Mouse (Mus musculus): ENCODE data around the gene Ccdc107.
"Not testable (repeated sequence)": the region's sequence is repeated elsewhere in the genome, so short reads cannot be mapped to it uniquely, and the experiment has no call there.

Gene Ccdc107

GRCm38 (mm10) chr4:43483535-43484091, 9.1 kb upstream of the Ccdc107 start, which contains the start of gene Sit1:
Sit1 (minus strand) TSS chr4:43483734.
- no peak for DNase-seq (ENCODE audit: low spot score in 2 of 2)

DNA sequence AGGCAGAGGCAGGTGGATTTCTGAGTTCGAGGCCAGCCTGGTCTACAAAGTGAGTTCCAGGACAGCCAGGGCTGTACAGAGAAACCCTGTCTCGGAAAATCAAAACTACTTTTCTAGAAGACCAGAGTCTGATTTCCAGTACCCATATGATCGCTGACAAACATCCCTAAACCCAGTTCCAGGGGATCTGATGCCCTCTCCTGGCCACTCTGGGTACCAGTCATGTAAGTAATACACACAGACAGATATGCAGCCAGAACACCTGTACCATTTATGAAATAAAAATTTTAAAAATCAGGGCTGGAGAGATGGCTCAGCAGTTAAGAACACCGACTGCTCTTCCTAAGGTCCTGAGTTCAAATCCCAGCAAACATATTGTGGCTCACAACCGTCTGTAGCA, 7.0 kb upstream of the Ccdc107 start:
- DNase-seq (ENCODE audit: low spot score in 2 of 2): not testable (repeated sequence)

- DNase-seq (ENCODE audit: low spot score in 2 of 2): no peak
Observed at GRCm38 (mm10) chr4:43489611-43490010, 3.1 kb upstream of the Ccdc107 start.

DNA sequence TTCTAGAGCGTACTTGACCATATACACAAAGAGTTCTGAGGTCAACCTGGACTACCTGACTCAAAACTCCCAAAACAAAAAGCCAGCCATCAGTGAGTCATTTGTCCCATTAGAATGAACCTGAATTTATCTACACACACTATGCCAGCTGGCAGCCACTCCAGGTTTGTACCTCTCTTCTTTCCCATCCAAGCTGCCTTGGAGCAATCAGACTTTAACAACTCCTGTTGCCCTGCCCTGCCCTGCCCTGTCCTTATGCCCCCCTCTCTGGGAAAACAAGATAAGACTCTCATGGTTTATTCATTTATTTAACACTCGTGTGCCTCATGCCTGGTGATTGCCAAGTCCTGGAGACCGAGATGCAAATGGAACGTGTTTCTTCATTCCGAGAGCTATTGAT, 1.9 kb upstream of the Ccdc107 start:
- no peak for DNase-seq (ENCODE audit: low spot score in 2 of 2)

DNA sequence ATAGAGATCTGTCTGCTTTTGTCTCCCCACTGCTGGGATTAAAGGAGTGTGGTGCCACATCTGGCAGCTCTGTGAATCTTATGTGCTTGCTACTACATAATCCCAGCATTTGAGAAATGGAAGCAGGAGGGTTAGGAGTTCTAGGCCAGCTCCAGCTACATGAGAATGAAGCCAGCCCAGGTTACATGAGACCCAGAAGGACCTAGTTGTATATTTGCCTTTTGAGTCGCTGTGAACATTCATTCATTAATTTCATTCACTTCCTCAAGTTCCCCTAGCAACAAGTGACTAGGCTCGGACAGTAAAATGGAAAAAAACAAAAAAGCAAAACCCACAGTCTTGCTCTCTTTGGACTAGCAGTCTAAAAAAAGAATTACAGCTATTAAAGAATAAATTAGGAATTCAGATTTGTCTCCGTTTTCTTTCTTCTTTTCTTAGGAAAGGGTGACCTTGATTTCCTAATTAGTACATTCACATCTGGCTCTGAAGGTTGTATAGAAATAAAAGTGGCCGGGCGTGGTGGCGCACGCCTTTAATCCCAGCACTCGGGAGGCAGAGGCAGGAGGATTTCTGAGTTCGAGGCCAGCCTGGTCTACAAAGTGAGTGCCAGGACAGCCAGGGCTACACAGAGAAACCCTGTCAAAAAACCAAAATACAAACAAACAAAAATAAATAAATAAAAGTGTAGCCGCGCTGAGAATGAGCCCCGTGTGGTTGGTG, 439 bp upstream of the Ccdc107 start:
- DNase-seq (ENCODE audit: low spot score in 2 of 2): no peak

GRCm38 (mm10) chr4:43493186-43493845, 616 bp downstream of the Ccdc107 start:
- DNase-seq (ENCODE audit: low spot score in 2 of 2): peak; percentile 95 to 97

GRCm38 (mm10) chr4:43493846-43494240, 1.1 kb downstream of the Ccdc107 start:
- no peak for DNase-seq (ENCODE audit: low spot score in 2 of 2)

DNA sequence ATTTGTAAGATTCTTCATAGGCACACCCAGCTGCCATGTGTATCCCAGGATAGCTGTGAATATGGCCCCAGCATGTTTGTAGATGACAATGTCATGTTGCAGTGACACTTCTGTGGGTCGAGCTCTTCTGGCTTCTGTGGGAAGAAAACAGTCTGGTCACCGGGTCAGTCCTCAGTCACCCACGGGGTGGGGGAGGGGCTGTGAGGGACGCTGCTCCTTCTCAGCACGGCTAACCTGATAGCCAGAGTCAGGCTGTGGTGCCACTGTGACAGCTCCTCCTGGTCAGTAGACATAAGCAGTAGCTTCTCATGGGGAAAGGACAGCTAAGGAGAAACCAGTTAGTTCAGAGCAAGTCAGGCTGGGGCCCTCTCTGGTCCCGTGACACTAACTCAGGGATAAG, 3.9 kb downstream of the Ccdc107 start:
- no peak for DNase-seq (ENCODE audit: low spot score in 2 of 2)

GRCm38 (mm10) chr4:43497405-43497804, 4.7 kb downstream of the Ccdc107 start:
- DNase-seq (ENCODE audit: low spot score in 2 of 2): no peak

GRCm38 (mm10) chr4:43497946-43498345, 5.2 kb downstream of the Ccdc107 start:
- no peak for DNase-seq (ENCODE audit: low spot score in 2 of 2)

DNA sequence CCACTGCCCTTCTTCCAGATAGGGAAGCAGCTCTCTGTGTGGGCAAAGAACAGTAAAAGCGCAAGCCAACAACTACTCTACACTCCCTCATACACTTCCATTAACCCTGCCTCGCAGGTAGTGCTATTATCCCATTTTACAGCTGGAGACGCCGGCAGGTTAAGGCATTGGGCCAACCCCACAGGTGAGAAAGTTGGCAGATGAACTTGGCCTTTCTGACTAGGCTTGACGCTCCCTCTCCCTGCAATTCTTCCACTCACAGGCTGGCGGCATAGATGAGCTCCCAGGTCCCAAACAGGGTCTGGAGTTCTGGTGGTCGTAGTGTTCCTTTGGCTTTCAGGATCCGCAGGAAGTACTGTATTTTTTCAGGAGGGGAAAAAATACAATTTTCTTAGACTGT, 6.3 kb downstream of the Ccdc107 start:
- no peak for DNase-seq (ENCODE audit: low spot score in 2 of 2)

GRCm38 (mm10) chr4:43499407-43500333, 7.0 kb downstream of the Ccdc107 start, which contains the start of gene Arhgef39:
Arhgef39 (minus strand) TSS chr4:43499695.
- DNase-seq (ENCODE audit: low spot score in 2 of 2): peak; percentile 72 to 77

- DNase-seq (ENCODE audit: low spot score in 2 of 2): no peak
Observed at GRCm38 (mm10) chr4:43503041-43503440, 10.3 kb downstream of the Ccdc107 start.

DNA sequence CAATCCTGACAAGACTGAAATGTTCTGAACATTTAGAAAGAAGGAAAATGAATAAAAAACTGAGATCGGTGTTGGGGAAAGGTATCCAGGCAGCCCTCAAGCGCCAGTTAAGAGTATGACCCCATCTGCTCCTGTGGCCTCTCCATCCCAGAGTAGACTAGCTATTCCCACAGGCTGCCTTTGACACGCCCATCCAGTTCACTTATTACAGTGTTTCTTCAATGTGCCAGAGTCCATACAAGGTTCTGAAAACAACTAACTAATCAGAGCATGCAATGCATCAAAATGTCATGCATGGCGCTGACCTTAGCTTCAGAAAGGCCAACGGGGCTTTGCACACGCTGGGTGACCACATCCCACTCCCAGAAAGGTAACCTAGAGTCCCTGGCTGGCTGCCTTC, 10.8 kb downstream of the Ccdc107 start:
- DNase-seq (ENCODE audit: low spot score in 2 of 2): no peak

DNA sequence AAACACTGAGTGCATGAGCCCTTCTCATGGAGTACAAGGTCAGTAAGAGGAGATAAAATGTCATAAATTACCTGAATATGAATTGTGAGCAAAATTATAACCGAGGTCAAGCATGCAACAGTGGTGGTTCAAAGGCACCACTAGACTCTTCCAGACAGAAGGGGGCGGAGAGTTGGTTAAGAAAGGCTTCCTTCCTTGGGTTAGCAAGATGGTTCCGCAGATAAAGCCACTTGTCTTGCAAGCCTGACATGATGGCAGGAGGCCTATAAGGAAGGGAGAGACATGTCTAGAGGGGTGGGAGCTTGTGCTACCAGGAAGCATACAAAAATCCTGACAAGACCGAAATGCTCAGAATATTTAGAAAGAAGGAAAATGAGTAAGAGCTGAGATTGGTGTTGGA, 11.6 kb downstream of the Ccdc107 start:
- DNase-seq (ENCODE audit: low spot score in 2 of 2): no peak

DNA sequence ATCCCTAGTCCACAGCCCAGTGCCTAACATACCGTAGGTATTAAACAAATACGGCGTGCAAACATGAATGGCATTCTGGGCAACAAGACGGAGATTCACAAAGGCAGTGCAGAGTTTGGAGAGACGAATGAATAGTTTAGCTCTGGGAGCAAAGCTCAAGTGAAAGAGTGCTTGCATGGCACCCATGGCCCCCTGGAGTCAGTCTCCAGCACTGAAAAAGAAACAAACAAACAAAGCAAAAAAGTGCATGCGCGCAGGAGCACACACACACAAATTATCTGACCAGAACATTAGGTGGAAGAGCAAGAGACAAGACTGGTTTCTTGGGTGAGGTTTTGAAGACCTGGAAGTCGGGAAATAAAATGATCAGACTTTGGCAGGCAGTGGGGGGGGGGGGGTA, 13.4 kb downstream of the Ccdc107 start:
- no peak for DNase-seq (ENCODE audit: low spot score in 2 of 2)

- DNase-seq (ENCODE audit: low spot score in 2 of 2): no peak
Observed at GRCm38 (mm10) chr4:43506536-43507185, 14.0 kb downstream of the Ccdc107 start, which contains the start of gene Car9. Car9 (plus strand) TSS chr4:43506966.

DNA sequence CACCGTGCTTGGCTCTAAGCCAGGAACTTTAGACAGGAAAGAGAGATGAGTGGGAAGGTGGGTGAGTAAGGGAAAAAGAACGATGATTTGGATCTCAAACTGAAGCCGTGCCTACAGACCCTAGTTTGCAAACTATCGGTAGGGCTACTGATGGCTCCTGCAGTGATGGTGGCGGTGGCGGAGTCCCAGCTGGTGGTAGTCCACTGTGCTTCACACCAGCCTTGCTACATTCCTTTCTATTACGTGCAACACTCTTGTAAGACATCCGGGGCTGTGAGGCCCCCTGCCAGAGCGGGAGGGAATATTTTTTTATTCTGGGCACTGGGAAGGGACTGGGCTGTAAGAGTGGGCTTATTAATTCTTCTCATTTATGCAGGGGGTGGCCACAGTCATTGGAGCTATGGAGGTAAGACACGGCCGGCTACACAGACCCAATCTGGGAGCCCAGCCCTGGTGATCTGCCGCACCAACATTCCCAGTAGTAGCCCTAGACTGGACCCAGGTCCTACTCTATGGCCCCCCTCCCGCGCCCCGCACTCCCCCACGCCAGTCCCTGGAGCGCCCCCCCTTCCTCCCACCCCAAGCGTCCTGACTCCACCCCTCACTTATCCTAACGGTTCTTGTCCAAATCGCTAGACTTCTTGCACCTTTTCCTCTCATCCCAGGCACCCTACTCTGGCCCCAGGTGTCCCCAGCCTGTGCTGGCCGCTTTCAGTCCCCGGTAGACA, 15.4 kb downstream of the Ccdc107 start:
- no peak for DNase-seq (ENCODE audit: low spot score in 2 of 2)

DNA sequence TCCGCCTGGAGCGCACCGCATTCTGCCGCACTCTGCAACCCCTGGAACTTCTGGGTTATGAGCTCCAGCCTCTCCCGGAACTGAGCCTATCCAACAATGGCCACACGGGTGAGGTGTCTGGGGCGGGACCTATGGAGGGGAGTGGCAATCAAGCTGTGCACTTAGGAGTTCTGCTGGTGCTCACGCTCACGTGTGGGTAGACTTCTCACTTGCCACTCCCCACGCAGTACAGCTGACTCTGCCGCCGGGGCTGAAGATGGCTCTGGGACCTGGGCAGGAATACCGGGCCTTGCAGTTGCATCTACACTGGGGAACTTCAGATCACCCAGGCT, 15.9 kb downstream of the Ccdc107 start:
- DNase-seq (ENCODE audit: low spot score in 2 of 2): peak in 1 of 2 experiments; percentile 38

DNA sequence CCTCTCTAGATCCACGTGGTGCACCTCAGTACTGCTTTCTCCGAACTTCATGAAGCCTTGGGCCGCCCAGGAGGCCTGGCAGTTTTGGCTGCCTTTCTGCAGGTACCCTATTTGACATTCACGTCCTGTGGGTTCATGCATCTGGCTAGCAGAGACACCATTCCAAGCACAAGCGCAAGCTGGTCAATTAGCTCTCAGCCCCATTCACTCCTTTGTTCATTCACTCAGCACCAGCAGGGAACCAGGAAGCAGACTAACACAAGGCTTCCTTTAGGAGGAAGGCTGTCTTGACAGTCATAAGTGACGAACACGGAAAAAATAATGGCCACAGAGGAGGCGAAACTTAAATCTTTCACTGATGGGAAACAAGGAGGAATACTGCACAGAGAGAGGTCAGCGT, 16.4 kb downstream of the Ccdc107 start:
- no peak for DNase-seq (ENCODE audit: low spot score in 2 of 2)

Measured in right cerebral cortex, adult 2 months (tissue).